Mouse (Mus musculus): ENCODE measurements around the gene Polr2e.
"Not testable (repeated sequence)": the region's sequence is repeated elsewhere in the genome, so short reads cannot be mapped to it uniquely, and the experiment has no call there.

The Polr2e gene

GRCm38 (mm10) chr10:80056976-80057682 is 17.5 kb upstream of the Polr2e start:
- no peak for DNase-seq

GRCm38 (mm10) chr10:80056506-80056905 is 16.9 kb upstream of the Polr2e start:
- no peak for DNase-seq

- no peak for DNase-seq
Measured at GRCm38 (mm10) chr10:80055891-80056290, 16.3 kb upstream of the Polr2e start.

- no peak for DNase-seq
Measured at GRCm38 (mm10) chr10:80055364-80055763, 15.8 kb upstream of the Polr2e start.

- DNase-seq: not testable (repeated sequence)
Measured at GRCm38 (mm10) chr10:80054911-80055310, 15.3 kb upstream of the Polr2e start.

- peak; percentile 55 to 64 for DNase-seq
Measured at GRCm38 (mm10) chr10:80053831-80054815, 14.5 kb upstream of the Polr2e start.

- peak; percentile 99 for DNase-seq
Measured at GRCm38 (mm10) chr10:80053259-80053780, 13.7 kb upstream of the Polr2e start.

DNA sequence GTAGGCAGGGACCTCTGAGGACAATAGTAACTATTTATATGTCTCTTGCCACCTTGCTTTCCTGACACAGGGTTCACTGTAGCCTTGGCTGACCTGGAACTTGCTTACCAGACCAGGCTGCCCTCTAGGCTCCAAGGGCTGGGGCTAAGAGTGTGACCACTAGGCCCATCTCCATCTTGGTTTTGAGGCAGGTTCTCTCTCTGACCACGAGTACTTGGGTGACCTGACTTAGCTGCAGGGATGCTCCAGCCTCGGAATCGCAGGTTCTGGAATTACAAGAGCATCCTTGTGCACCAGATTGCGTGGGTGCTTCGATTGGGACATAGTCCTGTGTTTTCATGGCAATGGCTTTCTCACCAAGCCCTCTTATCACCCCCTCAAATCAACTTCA is 12.8 kb upstream of the Polr2e start:
- DNase-seq: no peak

- DNase-seq: no peak
Measured at GRCm38 (mm10) chr10:80051618-80052373, 12.2 kb upstream of the Polr2e start.

DNA sequence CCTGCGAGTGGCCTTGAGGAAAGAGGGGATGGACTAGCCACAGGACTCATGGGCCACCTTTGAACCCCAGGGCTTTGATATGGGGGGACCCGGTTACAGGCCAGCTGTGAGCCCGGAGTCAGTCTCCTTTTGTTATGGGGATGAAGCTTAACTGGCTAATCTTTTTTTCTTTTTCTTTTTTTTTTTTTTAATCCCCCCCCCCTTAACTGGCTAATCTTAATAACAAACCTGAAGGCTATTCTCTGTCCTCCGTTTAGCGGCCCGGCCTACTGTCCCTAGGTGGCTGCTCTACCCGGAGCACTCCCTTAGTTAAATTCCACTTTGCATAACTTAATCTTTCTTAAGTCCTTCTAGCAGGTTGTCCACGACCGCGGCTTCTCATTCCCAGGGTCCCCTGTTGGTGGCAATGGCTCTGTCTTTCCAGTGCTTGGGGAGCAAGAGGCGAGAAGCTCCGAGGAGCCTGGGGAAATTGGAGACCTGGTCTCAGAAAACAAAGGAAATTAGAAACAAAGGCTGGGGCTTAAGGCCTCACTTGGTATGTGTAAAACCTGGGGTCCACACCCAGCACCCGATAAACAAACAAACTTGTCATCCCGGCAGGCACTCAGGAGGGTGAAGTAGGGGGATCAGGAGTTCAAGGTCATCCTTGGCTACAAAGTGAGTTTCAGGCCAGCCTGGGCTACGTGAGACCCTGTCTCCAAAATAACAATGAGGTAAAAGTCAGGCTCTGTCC is 11.5 kb upstream of the Polr2e start:
- DNase-seq: no peak

DNA sequence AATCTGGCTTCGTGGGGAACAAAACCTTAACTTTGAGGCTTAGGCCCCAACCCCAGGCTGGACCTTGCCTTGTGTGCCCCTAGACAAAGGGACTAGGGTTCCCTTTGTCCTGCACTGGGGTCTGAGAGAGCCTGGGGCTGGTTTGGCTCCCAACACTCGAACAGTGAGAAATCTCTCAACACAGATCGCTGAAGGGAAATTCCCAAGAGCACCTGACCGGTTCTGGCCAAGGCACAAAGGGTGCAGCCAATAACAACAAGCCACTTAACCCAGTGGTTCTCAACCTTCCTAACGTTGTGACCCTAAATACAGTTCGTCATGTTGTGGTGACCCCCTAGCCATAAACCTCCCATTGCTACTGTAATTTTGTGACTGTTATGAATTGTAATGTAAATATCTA is 10.6 kb upstream of the Polr2e start:
- no peak for DNase-seq

- DNase-seq: no peak
Measured at GRCm38 (mm10) chr10:80048834-80049233, 9.2 kb upstream of the Polr2e start.

- DNase-seq: no peak
Measured at GRCm38 (mm10) chr10:80048396-80048795, 8.8 kb upstream of the Polr2e start.

DNA sequence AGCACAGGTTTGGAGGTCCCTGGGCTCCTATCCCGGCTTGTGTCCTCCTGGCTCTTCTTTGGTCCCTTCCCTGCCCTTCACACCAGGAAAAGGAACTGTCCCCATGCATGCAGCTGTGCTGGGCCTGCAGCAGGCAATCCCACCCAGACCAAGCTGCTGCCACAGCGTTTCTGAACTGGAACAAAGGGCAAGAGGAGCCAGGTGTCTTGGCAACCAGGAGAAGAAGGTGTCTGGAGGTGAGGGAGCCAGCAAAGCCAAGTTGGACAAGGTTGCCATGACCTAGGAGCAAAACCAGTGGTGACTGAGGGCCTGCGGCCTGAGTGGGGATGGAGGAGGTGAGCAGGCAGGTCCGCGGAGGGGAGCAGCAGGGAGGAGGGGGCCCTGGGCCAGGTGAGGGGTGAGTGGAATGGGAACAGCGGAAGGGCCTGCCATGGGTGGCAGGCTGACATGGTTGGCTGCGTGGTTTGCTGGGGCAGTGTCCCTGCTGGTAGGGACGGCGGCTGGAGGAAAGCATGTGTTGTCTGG is 7.5 kb upstream of the Polr2e start, which contains the start of gene Gpx4:
TSS of gene Gpx4 (plus strand) at position 126 of the 525 bp plus-strand sequence.
- DNase-seq: no peak

GRCm38 (mm10) chr10:80045766-80046165 is 6.2 kb upstream of the Polr2e start:
- DNase-seq: no peak

DNA sequence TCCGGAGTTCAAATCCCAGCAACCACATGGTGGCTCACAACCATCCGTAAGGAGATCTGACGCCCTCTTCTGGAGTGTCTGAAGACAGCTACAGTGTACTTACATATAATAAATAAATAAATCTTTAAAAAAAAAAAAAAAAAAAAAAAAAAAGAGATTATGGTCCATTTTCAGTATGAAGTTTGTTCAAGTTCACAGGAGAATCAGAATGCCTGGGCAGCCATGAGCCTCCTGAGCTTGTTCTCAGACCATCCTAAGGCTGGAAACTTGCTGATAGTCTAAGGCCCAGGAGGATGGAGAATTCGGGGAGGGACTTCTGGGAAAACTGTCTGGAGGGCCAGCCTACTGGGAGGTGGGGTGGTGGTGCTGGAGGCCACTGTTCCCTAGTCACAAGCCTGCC is 5.8 kb upstream of the Polr2e start:
- DNase-seq: not testable (repeated sequence)

DNA sequence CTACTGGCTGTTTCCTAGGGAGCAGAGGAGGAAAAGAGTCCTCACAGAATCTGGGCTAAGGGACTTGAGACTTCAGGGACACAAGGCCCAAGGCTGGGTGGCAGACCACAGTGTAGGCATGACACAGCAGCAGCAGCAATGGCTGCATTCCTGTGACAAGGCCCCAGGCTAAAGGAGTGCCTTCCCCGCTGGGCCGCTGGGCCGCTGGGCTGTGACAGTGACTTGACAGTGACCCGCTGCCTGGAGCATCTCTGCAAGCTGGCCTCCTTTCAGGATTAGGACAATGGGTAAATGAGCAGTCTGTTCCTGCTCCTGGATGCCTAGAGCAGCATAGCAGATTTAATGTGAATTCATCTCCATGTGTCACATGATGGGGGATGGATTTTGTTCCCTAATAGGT is 4.5 kb upstream of the Polr2e start:
- DNase-seq: no peak

DNA sequence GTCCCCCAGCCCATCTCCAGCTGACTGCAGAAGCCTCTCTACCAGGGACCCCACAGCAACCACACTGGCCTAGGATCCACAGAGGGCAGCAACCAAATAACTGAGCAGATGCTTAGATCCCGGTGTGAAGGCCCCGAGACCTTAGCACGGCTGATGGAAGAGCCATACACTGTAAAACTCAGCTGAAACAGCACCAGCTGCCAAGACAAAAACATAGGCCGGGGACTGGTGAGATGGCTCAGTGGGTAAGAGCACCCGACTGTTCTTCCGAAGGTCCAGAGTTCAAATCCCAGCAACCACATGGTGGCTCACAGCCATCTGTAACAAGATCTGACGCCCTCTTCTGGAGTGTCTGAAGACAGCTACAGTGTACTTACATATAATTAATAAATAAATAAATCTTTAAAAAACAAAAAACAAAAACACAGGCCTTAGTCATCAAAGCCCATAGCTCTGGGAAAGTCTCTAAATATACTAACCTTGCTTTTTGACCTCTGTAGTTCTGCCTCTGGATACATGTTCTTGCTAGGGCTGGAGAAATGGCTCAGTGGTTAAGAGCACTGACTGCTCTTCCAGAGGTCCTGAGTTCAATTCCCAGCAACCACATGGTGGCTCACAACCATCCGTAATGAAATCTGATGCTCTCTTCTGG is 1.9 kb upstream of the Polr2e start:
- not testable (repeated sequence) for DNase-seq

DNA sequence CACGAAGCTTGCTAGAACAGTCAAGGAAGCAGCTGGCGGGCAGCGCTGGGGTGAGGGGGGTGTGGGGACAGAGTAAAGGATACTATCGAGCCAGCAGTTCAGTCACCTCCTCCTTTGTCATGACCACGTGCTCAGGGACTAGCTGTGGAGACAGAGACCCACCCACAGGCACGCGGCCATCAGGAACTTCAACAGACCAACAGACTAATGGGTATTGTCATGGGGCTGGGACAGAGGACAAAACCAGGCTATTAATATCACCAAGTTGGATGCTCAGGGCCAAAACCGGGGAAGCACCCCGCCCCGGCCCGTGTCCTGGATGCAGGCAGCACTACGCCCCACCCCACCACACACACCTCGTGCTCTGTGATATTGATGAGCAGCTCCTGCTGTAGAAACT is 2.8 kb downstream of the Polr2e start:
- no peak for DNase-seq

DNA sequence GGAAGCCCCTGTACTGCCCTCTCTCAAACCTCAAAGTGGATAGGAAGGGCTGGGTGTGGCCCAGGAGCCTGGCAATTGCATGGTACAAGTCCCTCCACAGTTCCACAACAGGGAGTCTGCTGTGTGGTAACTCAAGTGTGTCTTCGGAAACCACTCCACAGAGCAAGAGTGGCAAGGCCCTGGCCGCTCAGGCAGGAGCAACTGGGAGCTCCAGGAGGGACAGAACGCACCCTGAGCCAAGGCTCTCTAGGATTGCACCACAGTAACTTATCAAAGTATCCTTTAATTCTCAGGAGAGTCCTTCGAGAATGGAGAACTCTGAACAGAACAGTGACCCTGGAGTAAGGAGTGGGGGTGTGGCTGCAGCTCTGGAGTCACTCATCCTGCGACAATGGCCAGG is 3.9 kb downstream of the Polr2e start:
- DNase-seq: no peak

GRCm38 (mm10) chr10:80035148-80035547 is 4.4 kb downstream of the Polr2e start:
- DNase-seq: no peak

All from B cell, adult 2 months (primary cell).